Mouse (Mus musculus) midbrain, embryonic 14.5 days (tissue): ENCODE data around the gene Cbarp. TPM values are rescaled to one million over a fixed set of nuclear protein-coding genes. Genes with fewer than 3 reads are reported as not detected.

Experiments
- ATAC-seq: fragments of 200-750 bp; cut with Nextera tagmentation; 2 replicates; pipeline ENCODE4 v1.8.0; 2017; ENCODE audit warnings: moderate number of reproducible peaks, moderate library complexity; ENCODE audit not compliant: low FRiP score, low TSS enrichment
- DNase-seq: peaks from one replicate; pipeline ENCODE4 v3.0.0-alpha.2; 2015
- H3K27ac ChIP-seq: fragments of 300-500 bp; sonication (generic); replicated peaks from 2 replicates; pipeline ENCODE4 v1.5.1; 2014; ENCODE audit warnings: mild to moderate bottlenecking, low read depth, low read length, moderate library complexity
- H3K27me3 ChIP-seq: fragments of 300-500 bp; sonication (generic); 2 replicates; pipeline ENCODE4 v1.6.1; 2014; ENCODE audit warnings: low read length, control low read depth, mixed read lengths; ENCODE audit not compliant: control insufficient read depth, insufficient read depth
- H3K36me3 ChIP-seq: fragments of 300-500 bp; sonication (generic); 2 replicates; pipeline ENCODE4 v1.6.1; 2014; ENCODE audit warnings: low read length, control low read depth; ENCODE audit not compliant: control insufficient read depth, insufficient read depth
- H3K4me1 ChIP-seq: fragments of 300-500 bp; sonication (generic); 2 replicates; pipeline ENCODE4 v1.6.1; 2014; ENCODE audit warnings: mild to moderate bottlenecking, antibody characterized with exemption, low read length, control low read depth; ENCODE audit not compliant: control insufficient read depth, insufficient read depth
- H3K4me2 ChIP-seq: fragments of 300-500 bp; sonication (generic); 2 replicates; pipeline ENCODE4 v1.6.1; 2014; ENCODE audit warnings: mild to moderate bottlenecking, low read length, moderate library complexity
- H3K4me3 ChIP-seq: fragments of 300-500 bp; sonication (generic); replicated peaks from 2 replicates; pipeline ENCODE4 v1.5.1; 2014; ENCODE audit warnings: low read depth, low read length
- H3K9ac ChIP-seq: fragments of 300-500 bp; sonication (generic); replicated peaks from 2 replicates; pipeline ENCODE4 v1.6.1; 2014; ENCODE audit warnings: mild to moderate bottlenecking, low read length, moderate library complexity
- H3K9me3 ChIP-seq: fragments of 300-500 bp; sonication (generic); 2 replicates; pipeline ENCODE4 v1.6.1; 2016; ENCODE audit warnings: low read length, control low read depth, mixed read lengths; ENCODE audit not compliant: control insufficient read depth
- WGBS: fragments of 180-500 bp; shearing (Covaris S2); extraction: QIAGEN DNeasy Blood & Tissue Kit; methylation state at CpG from one replicate; pipeline ENCODE4 v1.1.7; 2014; 5-methylcytosine and 5-hydroxymethylcytosine counted together
- polyA plus RNA-seq: library from polyadenylated mRNA; unstranded; fragments of >200 nt; fragmentation: Nextera tagmentation; extraction: Ambion mirVana; gene quantifications from 2 replicates; pipeline ENCODE4 v1.2.1, GENCODE M21; 2014

Gene Cbarp
- polyA plus RNA-seq, 1 experiment from 2014 or later, result 78.9 TPM

DNA sequence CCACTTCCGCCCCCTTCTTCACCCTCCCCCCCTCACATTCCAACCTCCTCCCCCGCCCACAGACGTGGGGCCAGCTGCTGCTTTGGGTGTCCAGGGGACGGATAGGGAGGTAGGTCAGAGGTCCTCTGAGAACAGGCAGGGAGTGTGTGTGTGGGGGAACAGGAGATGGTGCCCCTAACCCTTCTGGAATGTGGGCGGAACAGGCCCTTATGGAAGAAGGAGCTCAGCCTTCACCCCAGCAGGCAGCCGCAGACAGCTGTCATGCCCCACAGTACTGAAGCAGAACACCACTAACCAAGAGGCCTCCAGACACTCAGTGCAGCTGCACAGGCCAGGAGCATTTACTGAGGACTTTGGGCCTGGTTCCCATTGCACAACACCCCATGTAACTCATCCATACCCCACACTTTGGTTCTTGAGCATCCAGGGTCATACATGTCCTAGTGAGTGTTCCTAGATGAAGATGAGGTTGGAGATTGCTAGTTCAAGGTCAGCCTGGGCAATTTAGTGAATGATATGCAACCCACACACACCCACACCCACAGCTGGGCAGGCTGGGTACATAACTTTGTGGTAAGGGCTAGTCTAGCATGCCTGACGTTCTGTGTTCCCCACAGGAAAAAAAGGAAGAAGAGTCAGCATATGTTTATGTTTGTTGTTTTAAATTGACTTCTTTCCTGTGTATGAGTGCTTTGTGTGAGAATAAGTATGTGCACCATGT, 21.0 kb upstream of the Cbarp start:
- whole genome bisulfite sequencing, result 12% methylated on average over 7 of the region's 7 CpGs
- H3K4me1 ChIP-seq, result peaks cover 45% of the 10 kb centered on the region
- DNase-seq (no peak), ATAC-seq (no peak)
- no peak overlapping the region for H3K4me2 ChIP-seq
- H3K9me3 ChIP-seq, result no peaks in the 10 kb centered on the region
- peaks cover 16% of the 10 kb centered on the region for H3K36me3 ChIP-seq
- H3K9ac ChIP-seq, result no peak overlapping the region
- H3K27ac ChIP-seq, result no peak overlapping the region
- H3K4me3 ChIP-seq, result no peak overlapping the region
- H3K27me3 ChIP-seq, result no peaks in the 10 kb centered on the region

DNA sequence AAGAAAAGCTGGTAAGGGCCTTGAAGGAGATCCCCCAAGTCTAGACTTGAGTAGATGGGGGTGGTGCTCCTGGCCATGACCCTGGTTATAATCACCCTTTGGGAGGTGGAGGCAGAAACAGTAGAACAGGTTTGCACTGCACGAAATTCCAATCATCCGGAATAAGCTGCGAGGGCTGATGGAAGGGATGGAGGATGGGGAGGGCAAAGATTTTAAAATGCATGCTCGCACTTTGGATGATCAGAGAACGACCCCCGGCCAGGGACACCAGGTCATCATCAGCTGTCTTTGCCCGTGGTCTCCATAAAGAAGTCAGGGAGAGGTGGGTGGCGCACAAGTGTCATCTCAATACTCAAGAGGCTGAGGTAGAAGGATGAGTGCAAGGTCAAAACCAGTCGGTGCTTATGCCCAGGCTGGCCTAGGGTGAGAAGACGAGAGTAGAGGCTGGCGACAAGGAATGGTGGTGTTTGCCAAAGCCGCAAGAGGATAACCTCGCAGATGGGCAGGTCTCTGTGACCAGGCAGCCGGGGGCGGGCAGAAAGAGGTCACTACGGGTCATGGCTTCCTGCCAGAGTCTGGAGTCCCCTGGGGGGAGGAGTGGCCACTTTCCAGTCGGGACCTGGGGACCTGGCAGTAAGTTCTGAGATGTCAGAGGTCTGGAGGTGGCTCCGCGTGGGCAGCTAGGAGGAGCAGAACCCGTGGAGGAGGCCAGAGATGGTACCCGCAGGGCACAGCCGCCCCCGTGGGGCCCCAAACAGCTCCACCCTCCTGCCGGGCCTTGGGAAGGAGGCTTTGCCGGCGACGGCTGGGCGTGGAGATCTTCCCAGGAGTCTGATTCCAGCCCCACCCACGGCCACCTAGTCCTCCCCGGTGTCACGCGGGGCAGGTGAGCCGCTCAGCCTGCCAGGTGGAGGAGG, 20.1 kb upstream of the Cbarp start:
- no peak for DNase-seq

DNA sequence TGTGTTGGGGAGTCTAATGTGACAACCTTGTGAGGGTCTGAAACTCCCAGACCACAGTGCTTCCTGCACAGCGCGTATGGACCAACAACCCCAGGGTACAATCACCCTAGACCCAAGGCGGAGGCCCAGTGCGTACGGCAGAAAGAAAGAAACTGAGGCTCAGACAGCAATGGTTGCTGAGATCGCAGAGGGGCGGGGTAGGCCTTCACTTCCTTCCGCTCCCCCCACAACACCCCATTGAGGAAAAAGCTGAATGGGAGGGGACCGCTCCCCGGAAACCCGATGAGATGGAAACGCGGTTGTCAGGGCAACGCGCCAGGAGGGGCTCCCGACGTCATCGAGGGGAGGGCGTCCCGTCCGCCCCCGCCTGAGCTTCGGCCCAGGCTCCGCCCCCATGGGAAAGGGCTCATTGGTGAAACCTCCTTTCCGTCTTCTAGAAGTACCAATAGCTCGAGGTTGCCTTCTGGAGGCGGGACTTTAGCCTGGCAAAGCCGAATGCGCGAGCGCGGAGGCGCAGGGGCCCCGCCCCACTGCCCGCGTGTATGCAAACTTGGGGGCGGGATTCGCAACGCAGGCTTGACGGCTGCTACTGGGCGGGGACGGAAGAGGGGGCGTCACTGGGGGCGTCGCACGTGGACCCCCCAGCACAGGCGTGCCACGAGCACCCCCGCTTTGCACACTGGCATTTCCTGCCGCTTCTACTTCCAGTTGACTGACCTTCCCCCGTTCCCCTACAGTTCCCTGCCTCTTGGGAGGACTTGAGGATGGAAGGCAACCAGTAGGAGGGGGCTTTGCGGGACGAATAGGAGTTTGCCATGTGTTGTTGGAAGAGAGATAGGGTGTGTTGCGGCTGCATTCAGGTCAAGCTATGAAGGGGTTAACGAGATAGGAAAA, 19.2 kb upstream of the Cbarp start:
- Histone ChIP-seq H3K27ac (peak overlapping the region; percentile 91), H3K4me3 (peak overlapping the region; percentile 38), H3K36me3 (peaks cover 35% of the 10 kb centered on the region), H3K9ac (peak overlapping the region; percentile 47), H3K27me3 (no peaks in the 10 kb centered on the region), H3K9me3 (no peaks in the 10 kb centered on the region), H3K4me1 (peaks cover 40% of the 10 kb centered on the region), H3K4me2 (peak overlapping the region; percentile 75)
- peak; percentile 100 for DNase-seq
- peak; percentile 88 for ATAC-seq
- WGBS, result under 1% methylated on average over 55 of the region's 55 CpGs

More for the DNA sequence above, 20.1 kb upstream of the Cbarp start:
- no peak for ATAC-seq
- Histone ChIP-seq H3K27me3 (no peaks in the 10 kb centered on the region), H3K9ac (peak overlapping the region; percentile 39; the same call in 1 of the 2 replicates), H3K27ac (peak overlapping the region; percentile 41), H3K9me3 (no peaks in the 10 kb centered on the region), H3K4me2 (peak overlapping the region; percentile 75), H3K36me3 (peaks cover 26% of the 10 kb centered on the region), H3K4me3 (peak overlapping the region; percentile 38), H3K4me1 (peaks cover 41% of the 10 kb centered on the region)
- 2% methylated on average over 33 of the region's 33 CpGs for WGBS

DNA sequence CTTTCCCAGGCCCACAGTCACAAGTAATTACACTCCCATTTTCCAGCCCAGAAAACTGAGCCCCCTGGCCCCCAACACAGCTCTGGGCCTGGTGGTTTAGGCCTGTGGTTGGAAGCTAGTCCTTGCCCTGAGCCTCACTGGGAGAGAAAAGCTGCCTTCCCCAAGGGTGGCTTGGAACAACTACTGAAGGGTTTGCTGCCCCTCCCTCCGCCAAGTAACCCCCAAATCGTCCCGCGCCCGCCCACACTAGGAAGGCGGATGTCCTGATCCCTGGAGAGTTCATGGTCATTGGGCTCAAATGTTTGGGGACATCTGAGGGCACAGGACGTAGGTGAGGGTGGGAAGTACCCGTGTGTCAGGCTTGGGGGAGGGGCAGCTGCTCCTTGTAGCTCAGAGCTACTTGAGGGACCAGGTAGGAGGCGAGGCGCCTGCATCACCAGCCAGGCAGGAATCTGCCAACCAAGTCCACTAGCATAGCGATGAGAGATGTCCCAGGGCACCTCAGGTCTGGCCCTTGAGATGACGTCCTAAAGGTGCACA, 18.5 kb upstream of the Cbarp start:
- peak; percentile 74 for DNase-seq
- H3K9ac ChIP-seq, result peak overlapping the region; percentile 47
- peak overlapping the region; percentile 91 for H3K27ac ChIP-seq
- no peaks in the 10 kb centered on the region for H3K27me3 ChIP-seq
- 5% methylated on average over 12 of the region's 12 CpGs for WGBS
- peak overlapping the region; percentile 75 for H3K4me2 ChIP-seq
- H3K9me3 ChIP-seq, result no peaks in the 10 kb centered on the region
- H3K36me3 ChIP-seq, result peaks cover 42% of the 10 kb centered on the region
- H3K4me1 ChIP-seq, result peaks cover 39% of the 10 kb centered on the region
- peak overlapping the region; percentile 38 for H3K4me3 ChIP-seq
- ATAC-seq, result peak; percentile 52; the same call in 1 of the 2 replicates

DNA sequence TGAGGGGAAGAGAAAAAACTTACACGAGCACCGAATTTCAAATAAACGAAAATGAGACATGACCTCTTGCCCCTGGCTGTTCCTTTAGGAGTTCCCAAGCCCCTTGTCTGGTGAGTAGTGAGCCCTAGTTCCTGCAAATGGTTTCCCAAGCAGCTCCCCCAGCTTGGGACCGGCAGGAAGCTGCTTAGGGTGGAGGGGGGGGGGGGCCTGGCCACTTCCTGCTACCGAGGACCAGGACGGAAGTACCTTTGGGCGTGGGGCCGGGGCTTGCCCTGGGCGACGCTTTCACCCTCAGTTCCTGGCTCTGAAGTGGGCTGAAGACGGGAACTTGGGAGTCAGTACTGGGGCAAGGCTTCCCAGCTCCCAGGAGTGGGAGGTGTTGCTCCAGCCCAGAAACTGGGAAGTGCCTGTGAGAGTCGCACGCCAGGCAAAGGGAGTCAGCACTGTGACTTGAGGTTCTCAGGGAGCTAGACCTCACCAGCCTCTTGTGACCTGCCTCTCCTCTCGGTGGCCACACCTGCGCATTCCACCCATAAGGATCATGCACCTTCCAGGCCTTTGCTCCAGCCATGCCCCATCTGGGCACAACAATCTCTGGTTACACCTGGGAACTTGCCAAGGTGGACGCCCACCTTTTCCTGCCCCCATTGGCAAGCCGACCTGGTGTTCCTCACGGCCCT, 17.8 kb upstream of the Cbarp start:
- H3K4me2 ChIP-seq, result peak overlapping the region; percentile 75
- peak overlapping the region; percentile 20; the same call in 1 of the 2 replicates for H3K9ac ChIP-seq
- no peaks in the 10 kb centered on the region for H3K27me3 ChIP-seq
- peak overlapping the region; percentile 91 for H3K27ac ChIP-seq
- DNase-seq, result peak; percentile 53
- H3K4me1 ChIP-seq, result peaks cover 43% of the 10 kb centered on the region
- no peaks in the 10 kb centered on the region for H3K9me3 ChIP-seq
- peak overlapping the region; percentile 5; the same call in 1 of the 2 replicates for H3K4me3 ChIP-seq
- no peak for ATAC-seq
- peaks cover 48% of the 10 kb centered on the region for H3K36me3 ChIP-seq
- 12% methylated on average over 18 of the region's 18 CpGs for WGBS

DNA sequence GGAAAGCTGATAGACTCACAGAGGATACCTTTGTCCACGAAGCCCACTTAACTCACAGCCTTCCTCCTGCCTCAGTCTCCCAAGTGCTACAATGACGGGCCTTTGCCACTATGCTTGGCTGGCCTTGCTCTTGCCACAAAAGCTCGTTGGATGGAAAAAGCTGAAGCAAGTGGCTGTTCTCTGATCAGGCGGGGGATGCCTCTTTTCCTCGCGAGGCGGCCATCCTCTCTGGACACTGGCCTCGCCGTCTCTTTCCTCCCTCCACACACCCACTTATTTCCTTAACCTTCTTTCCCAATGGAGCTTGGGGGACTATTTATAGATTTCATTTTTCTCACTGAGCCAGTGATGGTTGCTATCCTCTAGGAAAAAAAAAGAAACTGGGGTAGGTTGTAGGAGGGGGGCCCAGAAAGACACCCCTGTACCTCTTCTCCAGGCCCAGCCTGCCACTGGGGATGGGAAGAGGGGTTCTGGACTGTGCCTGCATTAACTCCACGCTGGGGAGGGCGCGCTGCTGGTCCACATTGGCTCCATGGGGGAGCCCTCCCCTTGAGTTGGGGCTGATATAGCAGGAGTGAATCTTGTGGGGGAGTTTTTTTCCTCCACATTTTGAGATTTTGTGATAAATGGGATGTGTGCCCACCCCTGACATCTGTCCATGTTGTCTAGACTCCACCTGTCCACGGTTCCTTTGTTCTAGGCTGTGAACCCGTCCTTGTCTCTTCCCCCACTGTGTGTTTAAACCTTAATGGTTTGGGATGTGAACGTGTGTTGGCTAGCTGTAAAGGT, 16.7 kb upstream of the Cbarp start:
- peaks cover 54% of the 10 kb centered on the region for H3K4me1 ChIP-seq
- peak overlapping the region; percentile 37 for H3K9ac ChIP-seq
- H3K27me3 ChIP-seq, result no peaks in the 10 kb centered on the region
- DNase-seq, result no peak
- peak overlapping the region; percentile 9; the same call in 1 of the 2 replicates for H3K4me2 ChIP-seq
- WGBS, result 54% methylated on average over 15 of the region's 15 CpGs
- peaks cover 59% of the 10 kb centered on the region for H3K36me3 ChIP-seq
- H3K27ac ChIP-seq, result peak overlapping the region; percentile 91
- no peaks in the 10 kb centered on the region for H3K9me3 ChIP-seq
- H3K4me3 ChIP-seq, result no peak overlapping the region
- ATAC-seq, result no peak

DNA sequence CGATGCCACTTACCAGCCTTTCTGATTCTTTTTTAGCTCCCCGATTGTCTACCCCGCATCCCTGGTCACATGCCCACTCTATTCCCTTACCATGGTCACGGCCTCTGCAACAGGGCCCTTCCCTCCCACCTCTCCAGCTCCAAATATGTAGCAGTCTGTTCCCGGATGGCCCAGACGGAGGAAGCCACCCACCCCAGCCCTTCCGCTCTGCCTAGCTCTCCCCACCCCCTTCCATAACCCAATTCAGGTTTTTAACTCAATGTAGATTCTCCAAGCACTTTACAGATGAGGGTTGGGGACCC, 16.1 kb upstream of the Cbarp start:
- H3K4me2 ChIP-seq, result no peak overlapping the region
- no peak overlapping the region for H3K4me3 ChIP-seq
- H3K9ac ChIP-seq, result peak overlapping the region; percentile 37; the same call in 1 of the 2 replicates
- WGBS, result 62% methylated on average over 7 of the region's 7 CpGs
- peaks cover 56% of the 10 kb centered on the region for H3K4me1 ChIP-seq
- DNase-seq (no peak), ATAC-seq (no peak)
- peaks cover 66% of the 10 kb centered on the region for H3K36me3 ChIP-seq
- H3K27ac ChIP-seq, result peak overlapping the region; percentile 91
- no peaks in the 10 kb centered on the region for H3K27me3 ChIP-seq
- H3K9me3 ChIP-seq, result no peaks in the 10 kb centered on the region
